10 mouse cellular contexts compared by ENCODE assay signal in genomic region chr10:121016711-121017503, GRCm38 (mm10). TPM values are rescaled to one million over a fixed set of nuclear protein-coding genes. Genes with fewer than 3 reads are reported as not detected.
DNase-seq lines count a peak whose midpoint lies in the region; ATAC-seq and TF ChIP-seq lines count a peak whose summit lies in the region.
"Had no signal": no experiment of that assay in that cellular context is flagged by ENCODE, and none has a peak within 500 bp of the region (broad histone marks: within the 10 kb centered on the region; RNA-seq: fewer than 3 reads in every experiment).

No protein-coding gene starts in this region.

- 31% methylated on average over 18 of the region's 18 CpGs for WGBS in hindbrain, embryonic 10.5 days
- WGBS in hindbrain, embryonic 12.5 days: 26% methylated on average over 18 of the region's 18 CpGs
- WGBS in midbrain, embryonic 12.5 days: 27% methylated on average over 18 of the region's 18 CpGs
- 81% methylated on average over 18 of the region's 18 CpGs for WGBS in thymus, adult 2 months
- WGBS in kidney, embryonic 15.5 days: 36% methylated on average over 18 of the region's 18 CpGs

- no peak for TF ChIP-seq CTCF in brain, embryonic 14.5 days (IDR thresholded peaks at IDR 0.05; ENCODE audit: borderline replicate concordance, extremely low read depth, insufficient read depth, insufficient read length)
- no peak for TF ChIP-seq CTCF in thymus, adult 2 months (IDR thresholded peaks at IDR 0.05; ENCODE audit: borderline replicate concordance, control insufficient read depth, extremely low read depth, insufficient read depth, low read length, poor library complexity)

- no peak overlapping the region for H3K4me2 ChIP-seq in hindbrain, embryonic 12.5 days (replicated peaks)
- no peak overlapping the region for H3K4me2 ChIP-seq in midbrain, embryonic 12.5 days (replicated peaks)
- no peak overlapping the region for H3K4me2 ChIP-seq in kidney, embryonic 15.5 days
- H3K4me2 ChIP-seq: limb, embryonic 15.5 days had no signal

- H3K27me3 ChIP-seq in hindbrain, embryonic 10.5 days (ENCODE audit: insufficient read depth, poor library complexity, severe bottlenecking): no peaks in the 10 kb centered on the region
- no peaks in the 10 kb centered on the region for H3K27me3 ChIP-seq in hindbrain, embryonic 12.5 days
- H3K27me3 ChIP-seq in midbrain, embryonic 12.5 days: no peaks in the 10 kb centered on the region
- H3K27me3 ChIP-seq in thymus, adult 2 months (ENCODE audit: control insufficient read depth, insufficient read depth, low read length): no peaks in the 10 kb centered on the region
- no peaks in the 10 kb centered on the region for H3K27me3 ChIP-seq in kidney, embryonic 15.5 days
- H3K27me3 ChIP-seq: limb, embryonic 15.5 days had no signal

- peaks cover 17% of the 10 kb centered on the region for H3K4me1 ChIP-seq in hindbrain, embryonic 10.5 days (replicated peaks)
- H3K4me1 ChIP-seq in hindbrain, embryonic 12.5 days: peaks cover 11% of the 10 kb centered on the region
- H3K4me1 ChIP-seq in midbrain, embryonic 12.5 days: peaks cover 9% of the 10 kb centered on the region
- H3K4me1 ChIP-seq in thymus, adult 2 months (replicated peaks; ENCODE audit: control insufficient read depth, insufficient read depth, low read length): no peaks in the 10 kb centered on the region
- no peaks in the 10 kb centered on the region for H3K4me1 ChIP-seq in kidney, embryonic 15.5 days
- H3K4me1 ChIP-seq: limb, embryonic 15.5 days had no signal

- H3K36me3 ChIP-seq in hindbrain, embryonic 10.5 days: no peaks in the 10 kb centered on the region
- H3K36me3 ChIP-seq in hindbrain, embryonic 12.5 days: no peaks in the 10 kb centered on the region
- H3K36me3 ChIP-seq in midbrain, embryonic 12.5 days: no peaks in the 10 kb centered on the region
- no peaks in the 10 kb centered on the region for H3K36me3 ChIP-seq in thymus, adult 2 months (ENCODE audit: control insufficient read depth, insufficient read depth, low read length)
- no peaks in the 10 kb centered on the region for H3K36me3 ChIP-seq in kidney, embryonic 15.5 days
- H3K36me3 ChIP-seq: limb, embryonic 15.5 days had no signal

- peak; percentile 51 for DNase-seq in hindbrain, embryonic 10.5 days (ENCODE audit: low spot score)
- DNase-seq in ZHBTc4 (ENCODE audit: low read depth, low spot score): peak; percentile 92
- DNase-seq in brain, embryonic 14.5 days (ENCODE audit: low read depth): peak; percentile 83
- no peak for DNase-seq in thymus, adult 2 months
- no peak for DNase-seq in cerebellum, postnatal 36 days

- no peak for ATAC-seq in hindbrain, embryonic 12.5 days (ENCODE audit: low FRiP score)
- ATAC-seq in midbrain, embryonic 12.5 days (ENCODE audit: low FRiP score, low read depth): no peak
- ATAC-seq in kidney, embryonic 15.5 days (replicated peaks; ENCODE audit: low FRiP score): no peak

- H3K27ac ChIP-seq in hindbrain, embryonic 10.5 days: peak overlapping the region; percentile 73
- no peak overlapping the region for H3K27ac ChIP-seq in hindbrain, embryonic 12.5 days
- peak overlapping the region; percentile 49 for H3K27ac ChIP-seq in midbrain, embryonic 12.5 days (replicated peaks)
- H3K27ac ChIP-seq in thymus, adult 2 months (ENCODE audit: control insufficient read depth, insufficient read depth, low read length): no peak overlapping the region
- no peak overlapping the region for H3K27ac ChIP-seq in kidney, embryonic 15.5 days
- H3K27ac ChIP-seq: limb, embryonic 15.5 days had no signal

- no peak for TF ChIP-seq POLR2A in brain, embryonic 14.5 days (IDR thresholded peaks at IDR 0.05; ENCODE audit: borderline replicate concordance, extremely low read depth, insufficient read depth, insufficient read length, poor library complexity, severe bottlenecking)
- TF ChIP-seq POLR2A in thymus, adult 2 months (IDR thresholded peaks at IDR 0.05; ENCODE audit: control insufficient read depth, extremely low read depth, insufficient read depth, low read length, poor library complexity): no peak

- no peak overlapping the region for H3K4me3 ChIP-seq in hindbrain, embryonic 10.5 days
- no peak overlapping the region for H3K4me3 ChIP-seq in hindbrain, embryonic 12.5 days
- H3K4me3 ChIP-seq in midbrain, embryonic 12.5 days: no peak overlapping the region
- no peak overlapping the region for H3K4me3 ChIP-seq in thymus, adult 2 months (ENCODE audit: control insufficient read depth, insufficient read depth, low read length)
- H3K4me3 ChIP-seq in kidney, embryonic 15.5 days (replicated peaks): no peak overlapping the region
- H3K4me3 ChIP-seq: limb, embryonic 15.5 days had no signal

- no peak overlapping the region for H3K9ac ChIP-seq in hindbrain, embryonic 12.5 days
- H3K9ac ChIP-seq in midbrain, embryonic 12.5 days (replicated peaks): no peak overlapping the region
- H3K9ac ChIP-seq in kidney, embryonic 15.5 days: no peak overlapping the region
- H3K9ac ChIP-seq: limb, embryonic 15.5 days had no signal

- H3K9me3 ChIP-seq in hindbrain, embryonic 10.5 days: peaks cover 20% of the 10 kb centered on the region
- H3K9me3 ChIP-seq in hindbrain, embryonic 12.5 days (replicated peaks): peaks cover 7% of the 10 kb centered on the region
- H3K9me3 ChIP-seq in midbrain, embryonic 12.5 days: peaks cover 6% of the 10 kb centered on the region; the same call in 1 of the 2 replicates
- H3K9me3 ChIP-seq in kidney, embryonic 15.5 days (replicated peaks): 0 out of 2 replicates have a peak, but pooled peaks cover 8% of the 10 kb centered on the region
- H3K9me3 ChIP-seq: limb, embryonic 15.5 days had no signal

RNA-seq across cellular contexts. Expression of gene Wif1, which starts 16.9 kb away (rescaled TPM):
- 1.5 and 1.9 TPM in 2 replicates for polyA plus RNA-seq in hindbrain, embryonic 10.5 days (2016; fragmentation: Nextera tagmentation; extraction: Ambion mirVana)
- 8.4 and 9.2 TPM in 2 replicates for polyA plus RNA-seq in hindbrain, embryonic 12.5 days (2016; fragmentation: Nextera tagmentation; extraction: Ambion mirVana)
- 6.2 and 9.3 TPM in 2 replicates for polyA plus RNA-seq in brain, embryonic 14.5 days (2012; rRNA removed)
- polyA plus RNA-seq in midbrain, embryonic 12.5 days (2016; fragmentation: Nextera tagmentation; extraction: Ambion mirVana): 5.7 and 8.2 TPM in 2 replicates
- 0.09 and 0.97 TPM in 2 replicates for polyA plus RNA-seq in thymus, adult 2 months (2012; rRNA removed)
- 2.1 and 3.9 TPM in 2 replicates for polyA plus RNA-seq in kidney, embryonic 15.5 days (2015; fragmentation: Nextera tagmentation; extraction: Ambion mirVana)
- polyA plus RNA-seq: thymus, postnatal 0 days had no signal

RNA-seq across cellular contexts. Expression of gene Lemd3, which starts 37.8 kb away (rescaled TPM):
- 2.3 and 2.6 TPM in 2 replicates for polyA plus RNA-seq in hindbrain, embryonic 10.5 days (2016; fragmentation: Nextera tagmentation; extraction: Ambion mirVana)
- polyA plus RNA-seq in hindbrain, embryonic 12.5 days (2016; fragmentation: Nextera tagmentation; extraction: Ambion mirVana): 5.6 and 5.7 TPM in 2 replicates
- polyA plus RNA-seq in brain, embryonic 14.5 days (2012; rRNA removed): 16.2 and 17.5 TPM in 2 replicates
- 4.9 and 5.5 TPM in 2 replicates for polyA plus RNA-seq in midbrain, embryonic 12.5 days (2016; fragmentation: Nextera tagmentation; extraction: Ambion mirVana)
- polyA plus RNA-seq in thymus, adult 2 months (2012; rRNA removed): 8.8 and 10.7 TPM in 2 replicates
- 2.8 and 3.1 TPM in 2 replicates for polyA plus RNA-seq in kidney, embryonic 15.5 days (2015; fragmentation: Nextera tagmentation; extraction: Ambion mirVana)

Comparison
In these comparisons a context has a peak if more than half of its experiments do, and no peak if none do; other contexts are left out.
1. H3K27ac ChIP-seq: peak in hindbrain, embryonic 10.5 days (single experiment) and midbrain, embryonic 12.5 days (single experiment); none in hindbrain, embryonic 12.5 days (single experiment), thymus, adult 2 months (single experiment) and kidney, embryonic 15.5 days (single experiment).
2. DNase-seq: peak in hindbrain, embryonic 10.5 days (single experiment), ZHBTc4 (single experiment) and brain, embryonic 14.5 days (single experiment); none in thymus, adult 2 months (single experiment) and cerebellum, postnatal 36 days (0 of 2).